Mouse (Mus musculus) forebrain, embryonic 16.5 days (tissue): ENCODE measurements around the gene Casq1. TPM values are rescaled to one million over a fixed set of nuclear protein-coding genes. Genes with fewer than 3 reads are reported as not detected.

Source experiments
- ATAC-seq: fragments of 200-750 bp; cut with Nextera tagmentation; 2 replicates; pipeline ENCODE4 v1.8.0; 2017; ENCODE audit warnings: mild to moderate bottlenecking, moderate library complexity
- H3K27ac ChIP-seq: fragments of 300-500 bp; sonication (generic); 2 replicates; pipeline ENCODE4 v1.5.1; 2014; ENCODE audit warnings: low read length, control low read depth
- H3K27me3 ChIP-seq: fragments of 300-500 bp; sonication (generic); replicated peaks from 2 replicates; pipeline ENCODE4 v1.6.1; 2014; ENCODE audit warnings: low read length; ENCODE audit not compliant: control insufficient read depth, insufficient read depth
- H3K36me3 ChIP-seq: fragments of 300-500 bp; sonication (generic); 2 replicates; pipeline ENCODE4 v1.6.1; 2014; ENCODE audit not compliant: control insufficient read depth, insufficient read depth
- H3K4me1 ChIP-seq: fragments of 300-500 bp; sonication (generic); replicated peaks from 2 replicates; pipeline ENCODE4 v1.6.1; 2014; ENCODE audit warnings: low read length; ENCODE audit not compliant: control insufficient read depth, insufficient read depth
- H3K4me2 ChIP-seq: fragments of 300-500 bp; sonication (generic); 2 replicates; pipeline ENCODE4 v1.6.1; 2014; ENCODE audit warnings: mild to moderate bottlenecking, low read length, control low read depth
- H3K4me3 ChIP-seq: fragments of 300-500 bp; sonication (generic); replicated peaks from 2 replicates; pipeline ENCODE4 v1.5.1; 2014; ENCODE audit warnings: mild to moderate bottlenecking, low read length, control low read depth
- H3K9ac ChIP-seq: fragments of 300-500 bp; sonication (generic); replicated peaks from 2 replicates; pipeline ENCODE4 v1.6.1; 2014; ENCODE audit warnings: low read depth, low read length, control low read depth
- H3K9me3 ChIP-seq: fragments of 300-500 bp; sonication (generic); 2 replicates; pipeline ENCODE4 v1.6.1; 2016; ENCODE audit warnings: low read length; ENCODE audit not compliant: control insufficient read depth
- whole genome bisulfite sequencing: fragments of 180-500 bp; shearing (Covaris S2); extraction: QIAGEN DNeasy Blood & Tissue Kit; methylation state at CpG from one replicate; pipeline ENCODE4 v1.1.7; 2014; 5-methylcytosine and 5-hydroxymethylcytosine counted together
- polyA plus RNA-seq: library from polyadenylated mRNA; unstranded; fragments of >200 nt; fragmentation: Nextera tagmentation; extraction: Ambion mirVana; gene quantifications from 2 replicates; pipeline ENCODE4 v1.2.1, GENCODE M21; 2015

The Casq1 gene
- polyA plus RNA-seq, 1 experiment from 2014 or later = 4.7 TPM

GRCm38 (mm10) chr1:172191578-172191977 is 28.1 kb downstream of the Casq1 start:
- Histone ChIP-seq H3K9ac (no peak overlapping the region), H3K4me1 (no peaks in the 10 kb centered on the region), H3K36me3 (peaks cover 39% of the 10 kb centered on the region), H3K9me3 (no peaks in the 10 kb centered on the region), H3K4me2 (no peak overlapping the region), H3K4me3 (no peak overlapping the region), H3K27me3 (no peaks in the 10 kb centered on the region), H3K27ac (no peak overlapping the region)
- ATAC-seq = no peak
- WGBS = 97% methylated on average over 2 of the region's 2 CpGs

GRCm38 (mm10) chr1:172188891-172189290 is 30.8 kb downstream of the Casq1 start:
- Histone ChIP-seq H3K4me3 (no peak overlapping the region), H3K36me3 (peaks cover 32% of the 10 kb centered on the region), H3K4me1 (no peaks in the 10 kb centered on the region), H3K27me3 (no peaks in the 10 kb centered on the region), H3K9me3 (no peaks in the 10 kb centered on the region), H3K4me2 (no peak overlapping the region), H3K9ac (no peak overlapping the region), H3K27ac (no peak overlapping the region)
- WGBS = 70% methylated on average over 4 of the region's 4 CpGs
- no peak for ATAC-seq

- H3K27me3 ChIP-seq = no peaks in the 10 kb centered on the region
- no peak overlapping the region for H3K27ac ChIP-seq
- no peak for ATAC-seq
- WGBS = 94% methylated on average over 10 of the region's 10 CpGs
- no peak overlapping the region for H3K4me2 ChIP-seq
- H3K4me3 ChIP-seq = no peak overlapping the region
- peaks cover 27% of the 10 kb centered on the region for H3K36me3 ChIP-seq
- no peaks in the 10 kb centered on the region for H3K9me3 ChIP-seq
- H3K9ac ChIP-seq = no peak overlapping the region
- no peaks in the 10 kb centered on the region for H3K4me1 ChIP-seq
Measured at GRCm38 (mm10) chr1:172186401-172187289, 33.0 kb downstream of the Casq1 start.

- Histone ChIP-seq H3K4me1 (no peaks in the 10 kb centered on the region), H3K4me3 (no peak overlapping the region), H3K27ac (no peak overlapping the region), H3K9ac (no peak overlapping the region), H3K36me3 (peaks cover 26% of the 10 kb centered on the region), H3K9me3 (no peaks in the 10 kb centered on the region), H3K4me2 (no peak overlapping the region), H3K27me3 (no peaks in the 10 kb centered on the region)
- no peak for ATAC-seq
Measured at GRCm38 (mm10) chr1:172183915-172184314, 35.8 kb downstream of the Casq1 start.

- H3K9me3 ChIP-seq = no peaks in the 10 kb centered on the region
- peaks cover 28% of the 10 kb centered on the region for H3K36me3 ChIP-seq
- no peak for ATAC-seq
- H3K4me2 ChIP-seq = no peak overlapping the region
- H3K27me3 ChIP-seq = no peaks in the 10 kb centered on the region
- no peak overlapping the region for H3K27ac ChIP-seq
- H3K4me3 ChIP-seq = no peak overlapping the region
- H3K4me1 ChIP-seq = no peaks in the 10 kb centered on the region
- no peak overlapping the region for H3K9ac ChIP-seq
- 97% methylated on average over 6 of the region's 6 CpGs for WGBS
Measured at GRCm38 (mm10) chr1:172183056-172183455, 36.6 kb downstream of the Casq1 start.

- 84% methylated on average over 3 of the region's 3 CpGs for WGBS
- peaks cover 20% of the 10 kb centered on the region for H3K36me3 ChIP-seq
- ATAC-seq = no peak
Measured at GRCm38 (mm10) chr1:172181777-172182176, 37.9 kb downstream of the Casq1 start.

GRCm38 (mm10) chr1:172180881-172181280 is 38.8 kb downstream of the Casq1 start:
- H3K4me1 ChIP-seq = no peaks in the 10 kb centered on the region
- H3K9me3 ChIP-seq = no peaks in the 10 kb centered on the region
- 87% methylated on average over 4 of the region's 4 CpGs for WGBS
- H3K4me3 ChIP-seq = no peak overlapping the region
- H3K9ac ChIP-seq = no peak overlapping the region
- no peaks in the 10 kb centered on the region for H3K27me3 ChIP-seq
- no peak overlapping the region for H3K27ac ChIP-seq
- H3K36me3 ChIP-seq = peaks cover 13% of the 10 kb centered on the region
- no peak for ATAC-seq
- no peak overlapping the region for H3K4me2 ChIP-seq

More at GRCm38 (mm10) chr1:172181777-172182176, 37.9 kb downstream of the Casq1 start:
- Histone ChIP-seq H3K4me3 (no peak overlapping the region), H3K4me1 (no peaks in the 10 kb centered on the region), H3K27ac (no peak overlapping the region), H3K27me3 (no peaks in the 10 kb centered on the region), H3K9ac (no peak overlapping the region), H3K4me2 (no peak overlapping the region), H3K9me3 (no peaks in the 10 kb centered on the region)

- no peak for ATAC-seq
- H3K4me2 ChIP-seq = no peak overlapping the region
- H3K4me3 ChIP-seq = no peak overlapping the region
- H3K9ac ChIP-seq = no peak overlapping the region
- peaks cover 27% of the 10 kb centered on the region for H3K36me3 ChIP-seq
- no peaks in the 10 kb centered on the region for H3K9me3 ChIP-seq
- 67% methylated on average over 7 of the region's 7 CpGs for WGBS
- H3K27me3 ChIP-seq = no peaks in the 10 kb centered on the region
- H3K27ac ChIP-seq = no peak overlapping the region
- H3K4me1 ChIP-seq = no peaks in the 10 kb centered on the region
Measured at GRCm38 (mm10) chr1:172179102-172179501, 40.6 kb downstream of the Casq1 start.

GRCm38 (mm10) chr1:172177791-172178190 is 41.9 kb downstream of the Casq1 start:
- no peaks in the 10 kb centered on the region for H3K27me3 ChIP-seq
- peaks cover 34% of the 10 kb centered on the region for H3K36me3 ChIP-seq
- H3K27ac ChIP-seq = no peak overlapping the region
- no peak for ATAC-seq
- H3K4me1 ChIP-seq = peaks cover 4% of the 10 kb centered on the region
- no peak overlapping the region for H3K9ac ChIP-seq
- no peak overlapping the region for H3K4me2 ChIP-seq
- no peaks in the 10 kb centered on the region for H3K9me3 ChIP-seq
- H3K4me3 ChIP-seq = no peak overlapping the region
- 66% methylated on average over 7 of the region's 7 CpGs for WGBS
